Mouse (Mus musculus): Measurements from ENCODE around the gene Fam124a.

- no peak for TF ChIP-seq CTCF (IDR thresholded peaks at IDR 0.05; ENCODE audit: control insufficient read depth, insufficient read depth, insufficient replicate concordance, low read depth, low read length)
- no peak for TF ChIP-seq POLR2A (IDR thresholded peaks at IDR 0.05; ENCODE audit: control insufficient read depth, low read depth, low read length)
These were observed 72.4 kb downstream of the Fam124a start for GRCm38 (mm10) chr14:62627951-62628350.

Measured in testis, adult 2 months (tissue).